Mouse (Mus musculus) MEL (cell line): Measurements from ENCODE around the gene Inpp5k. TPM values are rescaled to one million over a fixed set of nuclear protein-coding genes. Genes with fewer than 3 reads are reported as not detected.

ENCODE experiments used
- DNase-seq: peaks from one replicate; pipeline ENCODE4 v3.0.0; 2011; ENCODE audit warnings: low read depth, low spot score
- H3K27ac ChIP-seq: 2 replicates; pipeline ENCODE4 v1.5.1; 2012; ENCODE audit warnings: low read depth, mild to moderate bottlenecking, control low read depth, low read length, moderate library complexity; ENCODE audit not compliant: control insufficient read depth
- H3K27me3 ChIP-seq, 2 experiments: fragments of 150-350 bp in 1 of 2; sonication (generic) in 1 of 2; 2 replicates each; pipeline ENCODE4 v1.6.1; 2012; ENCODE audit warnings: low read length in 2 of 2, mild to moderate bottlenecking in 2 of 2, improper control_type of control experiment in 1 of 2, moderate library complexity in 1 of 2; ENCODE audit not compliant: insufficient read depth in 2 of 2, control insufficient read depth in 1 of 2
- H3K36me3 ChIP-seq, 2 experiments: 2 replicates each; pipeline ENCODE4 v1.6.1; 2012 to 2014; ENCODE audit warnings: low read length in 2 of 2, improper control_type of control experiment in 1 of 2, inconsistent platforms in 1 of 2, mild to moderate bottlenecking in 1 of 2; ENCODE audit not compliant: insufficient read depth in 2 of 2, control insufficient read depth in 1 of 2
- H3K4me1 ChIP-seq, 2 experiments: fragments of 150-350 bp in 1 of 2; sonication (generic) in 1 of 2; 2 replicates each; pipeline ENCODE4 v1.6.1; 2012; ENCODE audit warnings: low read length in 2 of 2, improper control_type of control experiment in 1 of 2, mild to moderate bottlenecking in 1 of 2; ENCODE audit not compliant: insufficient read depth in 2 of 2, control insufficient read depth in 1 of 2
- H3K4me3 ChIP-seq, 2 experiments: fragments of 150-350 bp in 1 of 2; sonication (generic) in 1 of 2; 2 replicates each; pipeline ENCODE4 v1.5.1; 2012; ENCODE audit warnings: low read depth in 2 of 2, low read length in 2 of 2, mild to moderate bottlenecking in 2 of 2, moderate library complexity in 2 of 2, control low read depth in 1 of 2, improper control_type of control experiment in 1 of 2; ENCODE audit not compliant: control insufficient read depth in 1 of 2, insufficient read depth in 1 of 2
- H3K79me2 ChIP-seq: 2 replicates; pipeline ENCODE4 v1.6.1; 2012; ENCODE audit warnings: mild to moderate bottlenecking, low read length, moderate library complexity; ENCODE audit not compliant: control insufficient read depth, poor library complexity, insufficient read depth
- H3K9ac ChIP-seq: 2 replicates; pipeline ENCODE4 v1.6.1; 2012; ENCODE audit warnings: low read depth, mild to moderate bottlenecking, control low read depth, low read length, moderate library complexity; ENCODE audit not compliant: control insufficient read depth, poor library complexity, severe bottlenecking
- H3K9me3 ChIP-seq: fragments of 150-350 bp; sonication (generic); replicated peaks from 2 replicates; pipeline ENCODE4 v1.6.1; 2012; ENCODE audit warnings: mild to moderate bottlenecking, low read length, improper control_type of control experiment, moderate library complexity; ENCODE audit not compliant: insufficient read depth
- CHD2 ChIP-seq: IDR thresholded peaks from 2 replicates; pipeline ENCODE4 v1.6.1; 2011; ENCODE audit warnings: low read length, improper control_type of control experiment
- CTCF ChIP-seq, 3 experiments: IDR thresholded peaks in 2 of 3; conservative IDR thresholded peaks in 1 of 3; 2 replicates each; pipeline ENCODE4 v1.5.1; 2011 to 2012; ENCODE audit warnings: low read length in 3 of 3, low read depth in 2 of 3, mild to moderate bottlenecking in 2 of 3, improper control_type of control experiment in 1 of 3, inconsistent platforms in 1 of 3, mixed read lengths in 1 of 3, moderate library complexity in 1 of 3; ENCODE audit not compliant: control insufficient read depth in 1 of 3, insufficient read depth in 1 of 3, poor library complexity in 1 of 3, severe bottlenecking in 1 of 3
- ELF1 ChIP-seq: IDR thresholded peaks from 2 replicates; pipeline ENCODE4 v1.6.1; 2014; ENCODE audit warnings: low read depth, mild to moderate bottlenecking, inconsistent platforms, low read length, improper control_type of control experiment, moderate library complexity
- EP300 ChIP-seq, 2 experiments: IDR thresholded peaks; 2 replicates each; pipeline ENCODE4 v1.6.1; 2011; ENCODE audit warnings: improper control_type of control experiment in 2 of 2, low read length in 2 of 2, low read depth in 1 of 2, mild to moderate bottlenecking in 1 of 2
- ETS1 ChIP-seq: IDR thresholded peaks from 2 replicates; pipeline ENCODE4 v1.6.1; 2012; ENCODE audit warnings: low read depth, mild to moderate bottlenecking, inconsistent platforms, low read length, improper control_type of control experiment, moderate library complexity
- GABPA ChIP-seq: IDR thresholded peaks from 2 replicates; pipeline ENCODE4 v1.6.1; 2012; ENCODE audit warnings: low read depth, mild to moderate bottlenecking, inconsistent platforms, low read length, improper control_type of control experiment, moderate library complexity
- GATA1 ChIP-seq: IDR thresholded peaks from 2 replicates; pipeline ENCODE4 v1.6.1; 2011; ENCODE audit warnings: low read depth, low read length, improper control_type of control experiment
- JUND ChIP-seq: IDR thresholded peaks from 2 replicates; pipeline ENCODE4 v1.6.1; 2011; ENCODE audit warnings: low read depth, mild to moderate bottlenecking, improper control_type of control experiment, low read length
- KAT2A ChIP-seq: conservative IDR thresholded peaks from 2 replicates; pipeline ENCODE4 v1.6.1; 2012; ENCODE audit warnings: low read depth, low read length, improper control_type of control experiment, inconsistent platforms
- MAFK ChIP-seq: IDR thresholded peaks from 2 replicates; pipeline ENCODE4 v1.6.1; 2011; ENCODE audit warnings: low read depth, mild to moderate bottlenecking, low read length, improper control_type of control experiment, borderline replicate concordance
- MXI1 ChIP-seq: IDR thresholded peaks from 2 replicates; pipeline ENCODE4 v1.6.1; 2011; ENCODE audit warnings: mild to moderate bottlenecking, low read depth, low read length, improper control_type of control experiment
- MYC ChIP-seq: IDR thresholded peaks from 2 replicates; pipeline ENCODE4 v1.6.1; 2011; ENCODE audit warnings: low read depth, mild to moderate bottlenecking, low read length, improper control_type of control experiment, moderate library complexity
- NELFE ChIP-seq: IDR thresholded peaks from 2 replicates; pipeline ENCODE4 v1.6.1; 2011; ENCODE audit warnings: low read depth, low read length, improper control_type of control experiment
- NRF1 ChIP-seq: IDR thresholded peaks from 2 replicates; pipeline ENCODE4 v1.6.1; 2014; ENCODE audit warnings: low read depth, mild to moderate bottlenecking, inconsistent platforms, low read length, improper control_type of control experiment, moderate library complexity; ENCODE audit not compliant: poor library complexity, insufficient read depth, severe bottlenecking
- POLR2A ChIP-seq, 2 experiments: IDR thresholded peaks; 2 replicates each; pipeline ENCODE4 v1.6.1; 2011 to 2012; ENCODE audit warnings: low read length in 2 of 2, mild to moderate bottlenecking in 2 of 2, control low read depth in 1 of 2, improper control_type of control experiment in 1 of 2, low read depth in 1 of 2, moderate library complexity in 1 of 2; ENCODE audit not compliant: control insufficient read depth in 1 of 2, insufficient read depth in 1 of 2, poor library complexity in 1 of 2
- POLR2AphosphoS2 ChIP-seq: IDR thresholded peaks from 2 replicates; pipeline ENCODE4 v1.6.1; 2011; ENCODE audit warnings: low read length, improper control_type of control experiment
- POLR2AphosphoS5 ChIP-seq: IDR thresholded peaks from 2 replicates; pipeline ENCODE4 v1.6.1; 2012; ENCODE audit warnings: low read depth, borderline replicate concordance, mild to moderate bottlenecking, inconsistent platforms, low read length, moderate library complexity, mixed read lengths
- RAD21 ChIP-seq: IDR thresholded peaks from 2 replicates; pipeline ENCODE4 v1.6.1; 2011; ENCODE audit warnings: mild to moderate bottlenecking, low read depth, low read length, improper control_type of control experiment
- RCOR1 ChIP-seq: IDR thresholded peaks from 2 replicates; pipeline ENCODE4 v1.6.1; 2012; ENCODE audit warnings: low read depth, mild to moderate bottlenecking, inconsistent platforms, low read length, improper control_type of control experiment
- SIN3A ChIP-seq: IDR thresholded peaks from 2 replicates; pipeline ENCODE4 v1.6.1; 2012; ENCODE audit warnings: low read length, improper control_type of control experiment, inconsistent platforms
- TCF12 ChIP-seq: IDR thresholded peaks from 2 replicates; pipeline ENCODE4 v1.6.1; 2014; ENCODE audit warnings: low read depth, mild to moderate bottlenecking, inconsistent platforms, low read length, improper control_type of control experiment, moderate library complexity
- UBTF ChIP-seq: IDR thresholded peaks from 2 replicates; pipeline ENCODE4 v1.6.1; 2012; ENCODE audit warnings: low read depth, mild to moderate bottlenecking, inconsistent platforms, low read length, improper control_type of control experiment, moderate library complexity, borderline replicate concordance; ENCODE audit not compliant: insufficient read depth
- USF1 ChIP-seq: IDR thresholded peaks from 2 replicates; pipeline ENCODE4 v1.6.1; 2014; ENCODE audit warnings: low read depth, mild to moderate bottlenecking, inconsistent platforms, low read length, improper control_type of control experiment, moderate library complexity
- USF2 ChIP-seq, 2 experiments: IDR thresholded peaks; 2 replicates each; pipeline ENCODE4 v1.6.1; 2011 to 2012; ENCODE audit warnings: improper control_type of control experiment in 2 of 2, low read length in 2 of 2, borderline replicate concordance in 1 of 2, inconsistent platforms in 1 of 2, low read depth in 1 of 2, mild to moderate bottlenecking in 1 of 2; ENCODE audit not compliant: insufficient read depth in 1 of 2
- ZC3H11A ChIP-seq: IDR thresholded peaks from 2 replicates; pipeline ENCODE4 v1.6.1; 2012; ENCODE audit warnings: low read depth, mild to moderate bottlenecking, inconsistent platforms, low read length, improper control_type of control experiment
- ZKSCAN1 ChIP-seq: IDR thresholded peaks from 2 replicates; pipeline ENCODE4 v1.6.1; 2012; ENCODE audit warnings: low read depth, mild to moderate bottlenecking, inconsistent platforms, low read length, improper control_type of control experiment, moderate library complexity
- ZMIZ1 ChIP-seq: IDR thresholded peaks from 2 replicates; pipeline ENCODE4 v1.6.1; 2012; ENCODE audit warnings: low read depth, mild to moderate bottlenecking, inconsistent platforms, low read length, improper control_type of control experiment, moderate library complexity
- polyA plus RNA-seq, 2 experiments: library from polyadenylated mRNA; stranded (reverse) in 1 of 2; unstranded in 1 of 2; fragments of >175 nt in 1 of 2; fragments of >200 nt in 1 of 2; gene quantifications; 2 replicates each; pipeline versions ENCODE4 v1.2.1 to v1.2.4; 2012; ENCODE audit warnings: low replicate concordance in 2 of 2, low read depth in 1 of 2; ENCODE audit not compliant: insufficient read length in 2 of 2, insufficient read depth in 1 of 2, missing spikeins in 1 of 2
- total RNA-seq: library from RNA; depleted of rRNA; stranded (reverse); fragments of 300-350 nt; gene quantifications from 2 replicates; pipeline ENCODE4 v1.2.3, GENCODE M21; 2012

Gene Inpp5k
- total and polyA plus RNA-seq, 3 experiments: 15.2 to 28.7 TPM; not detected in 1

- no peaks in the 10 kb centered on the region for H3K4me1 ChIP-seq
- H3K79me2 ChIP-seq: no peaks in the 10 kb centered on the region
- DNase-seq: no peak
- H3K9ac ChIP-seq: no peak overlapping the region
- no peak overlapping the region for H3K4me3 ChIP-seq
- H3K36me3 ChIP-seq: no peaks in the 10 kb centered on the region; a peak in 1 of 4 replicates
- TF ChIP-seq RCOR1: no peak
- TF ChIP-seq MXI1: no peak
- no peak for TF ChIP-seq UBTF
- no peak for TF ChIP-seq MAFK
- TF ChIP-seq POLR2AphosphoS5: no peak
- no peak for TF ChIP-seq USF2 (IDR thresholded peaks at IDR 0.05; ENCODE audit: borderline replicate concordance in 1 of 2, insufficient read depth in 1 of 2, low read depth in 1 of 2, low read length in 2 of 2)
- no peak for TF ChIP-seq GABPA
- no peak for TF ChIP-seq MYC
- TF ChIP-seq RAD21: no peak
- no peak for TF ChIP-seq GATA1
- no peak for TF ChIP-seq KAT2A
- TF ChIP-seq ZMIZ1: no peak
- no peak for TF ChIP-seq ZC3H11A
- TF ChIP-seq POLR2A (IDR thresholded peaks at IDR 0.05; ENCODE audit: control insufficient read depth in 1 of 2, insufficient read depth in 1 of 2, low read depth in 1 of 2, low read length in 2 of 2, poor library complexity in 1 of 2): no peak
- TF ChIP-seq ELF1: no peak
- no peak for TF ChIP-seq ZKSCAN1
- no peak for TF ChIP-seq TCF12
- TF ChIP-seq NRF1: no peak
- TF ChIP-seq JUND: no peak
- no peak for TF ChIP-seq ETS1
- no peak overlapping the region for H3K27ac ChIP-seq
- no peaks in the 10 kb centered on the region for H3K27me3 ChIP-seq
- H3K9me3 ChIP-seq: no peaks in the 10 kb centered on the region
Observed at GRCm38 (mm10) chr11:75643323-75643722, 12.5 kb downstream of the Inpp5k start.

DNA sequence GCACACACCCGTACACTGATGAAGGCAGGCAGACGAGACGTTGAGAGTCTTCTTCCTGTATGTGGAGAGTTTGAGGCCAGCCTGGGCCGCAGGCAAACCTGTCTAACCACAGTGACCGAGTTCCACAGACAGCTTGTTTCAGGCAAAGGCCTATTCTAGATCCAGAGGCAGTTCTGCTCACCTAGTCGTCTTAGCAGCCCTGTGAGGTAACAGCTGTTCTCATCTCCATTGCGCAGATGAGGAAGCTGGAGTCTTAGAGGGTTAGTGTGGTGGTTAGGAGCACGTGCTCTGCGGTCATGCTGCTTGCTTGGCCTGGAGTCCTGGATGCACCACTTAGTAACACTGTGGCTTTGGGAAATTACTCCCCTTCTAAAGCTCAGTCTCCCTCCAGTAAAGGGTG, 13.9 kb downstream of the Inpp5k start:
- no peaks in the 10 kb centered on the region for H3K9me3 ChIP-seq
- no peaks in the 10 kb centered on the region for H3K79me2 ChIP-seq
- TF ChIP-seq ZC3H11A (no peak), UBTF (no peak), MAFK (no peak), ZKSCAN1 (no peak), MYC (no peak), EP300 (IDR thresholded peaks at IDR 0.05; ENCODE audit: low read depth in 1 of 2, low read length in 2 of 2) (no peak), CTCF (IDR thresholded peaks at IDR 0.05 in 2 of 3, conservative IDR thresholded peaks at IDR 0.05 in 1 of 3; ENCODE audit: control insufficient read depth in 1 of 3, insufficient read depth in 1 of 3, low read depth in 2 of 3, low read length in 3 of 3, poor library complexity in 1 of 3, severe bottlenecking in 1 of 3) (no peak), SIN3A (no peak), USF1 (no peak), MXI1 (no peak), NRF1 (no peak), NELFE (no peak), GATA1 (no peak), POLR2AphosphoS2 (no peak), CHD2 (no peak), POLR2A (IDR thresholded peaks at IDR 0.05; ENCODE audit: control insufficient read depth in 1 of 2, insufficient read depth in 1 of 2, low read depth in 1 of 2, low read length in 2 of 2, poor library complexity in 1 of 2) (no peak)
- no peaks in the 10 kb centered on the region for H3K27me3 ChIP-seq
- no peak for DNase-seq
- no peak overlapping the region for H3K27ac ChIP-seq
- no peak overlapping the region for H3K4me3 ChIP-seq
- H3K9ac ChIP-seq: no peak overlapping the region
- H3K36me3 ChIP-seq: no peaks in the 10 kb centered on the region; a peak in 1 of 4 replicates
- peaks cover 0 to 8% of the 10 kb centered on the region in 2 experiments; a peak in 2 of 4 replicates for H3K4me1 ChIP-seq
